8 mouse cellular contexts compared by ENCODE assay signal in genomic region chr2:99236968-99237367, GRCm38 (mm10).
DNase-seq lines count a peak whose midpoint lies in the region; ATAC-seq and TF ChIP-seq lines count a peak whose summit lies in the region.

No protein-coding gene starts in this region.

- H3K27ac ChIP-seq in kidney, embryonic 15.5 days, result no peak overlapping the region
- no peak overlapping the region for H3K27ac ChIP-seq in liver, postnatal 0 days (ENCODE audit: low read depth)

- 5% methylated on average over 7 of the region's 7 CpGs for WGBS in kidney, embryonic 15.5 days
- 6% methylated on average over 7 of the region's 7 CpGs for WGBS in liver, postnatal 0 days (ENCODE audit: insufficient replicate concordance)

- no peaks in the 10 kb centered on the region for H3K4me1 ChIP-seq in kidney, embryonic 15.5 days
- H3K4me1 ChIP-seq in liver, postnatal 0 days (ENCODE audit: insufficient read depth), result no peaks in the 10 kb centered on the region

- H3K9me3 ChIP-seq in kidney, embryonic 15.5 days (replicated peaks), result no peaks in the 10 kb centered on the region
- no peaks in the 10 kb centered on the region for H3K9me3 ChIP-seq in liver, postnatal 0 days (ENCODE audit: low read length)

- intact Hi-C loops in gastrocnemius, postnatal 14 days (cut with DNase I; ENCODE audit: low total_unique reads), result no loop called here
- intact Hi-C loops in gastrocnemius, postnatal 36 days (cut with DNase I), result no loop called here

- no peak overlapping the region for H3K9ac ChIP-seq in kidney, embryonic 15.5 days
- no peak overlapping the region for H3K9ac ChIP-seq in liver, postnatal 0 days (replicated peaks)

- H3K4me3 ChIP-seq in kidney, embryonic 15.5 days (replicated peaks), result no peak overlapping the region
- no peak overlapping the region for H3K4me3 ChIP-seq in liver, postnatal 0 days (ENCODE audit: low read depth, low read length)

- peak; percentile 6 for DNase-seq in gastrocnemius, postnatal 14 days
- no peak for DNase-seq in gastrocnemius, postnatal 36 days
- DNase-seq in thymus, postnatal 14 days, result peak; percentile 8
- DNase-seq in thymus, postnatal 36 days, result no peak
- peak; percentile 52 to 74 for DNase-seq in cerebellum, postnatal 25 days
- DNase-seq in liver, postnatal 0 days, result peak; percentile 22
- DNase-seq in spleen, postnatal 14 days (ENCODE audit: low spot score in 2 of 2), result no peak

- H3K4me2 ChIP-seq in kidney, embryonic 15.5 days, result peak overlapping the region; percentile 25; the same call in 1 of the 2 replicates
- no peak overlapping the region for H3K4me2 ChIP-seq in liver, postnatal 0 days (ENCODE audit: low read depth, low read length)

- H3K27me3 ChIP-seq in kidney, embryonic 15.5 days, result no peaks in the 10 kb centered on the region
- no peaks in the 10 kb centered on the region for H3K27me3 ChIP-seq in liver, postnatal 0 days (ENCODE audit: insufficient read depth, low read length)

- H3K36me3 ChIP-seq in kidney, embryonic 15.5 days, result no peaks in the 10 kb centered on the region
- H3K36me3 ChIP-seq in liver, postnatal 0 days (replicated peaks; ENCODE audit: insufficient read depth, low read length), result no peaks in the 10 kb centered on the region

- peak; percentile 53 for TF ChIP-seq CTCF in liver, postnatal 0 days (IDR thresholded peaks at IDR 0.05; ENCODE audit: low read depth)

- no peak for TF ChIP-seq EP300 in liver, postnatal 0 days (IDR thresholded peaks at IDR 0.05; ENCODE audit: low read depth)

- ATAC-seq in kidney, embryonic 15.5 days (replicated peaks; ENCODE audit: low FRiP score), result no peak
- ATAC-seq in liver, postnatal 0 days, result no peak

Comparison
In these comparisons a context has a peak if more than half of its experiments do, and no peak if none do; other contexts are left out.
1. DNase-seq: peak in gastrocnemius, postnatal 14 days (single experiment), thymus, postnatal 14 days (single experiment), cerebellum, postnatal 25 days (2 of 2) and liver, postnatal 0 days (single experiment); none in gastrocnemius, postnatal 36 days (0 of 2), thymus, postnatal 36 days (0 of 2) and spleen, postnatal 14 days (0 of 2).